Mouse (Mus musculus): Measurements from ENCODE around the gene Dctn1. TPM values are rescaled to one million over a fixed set of nuclear protein-coding genes. Genes with fewer than 3 reads are reported as not detected.

Dctn1 gene
- polyA plus RNA-seq (2012; rRNA removed): 142 and 229 TPM in 2 replicates

DNA sequence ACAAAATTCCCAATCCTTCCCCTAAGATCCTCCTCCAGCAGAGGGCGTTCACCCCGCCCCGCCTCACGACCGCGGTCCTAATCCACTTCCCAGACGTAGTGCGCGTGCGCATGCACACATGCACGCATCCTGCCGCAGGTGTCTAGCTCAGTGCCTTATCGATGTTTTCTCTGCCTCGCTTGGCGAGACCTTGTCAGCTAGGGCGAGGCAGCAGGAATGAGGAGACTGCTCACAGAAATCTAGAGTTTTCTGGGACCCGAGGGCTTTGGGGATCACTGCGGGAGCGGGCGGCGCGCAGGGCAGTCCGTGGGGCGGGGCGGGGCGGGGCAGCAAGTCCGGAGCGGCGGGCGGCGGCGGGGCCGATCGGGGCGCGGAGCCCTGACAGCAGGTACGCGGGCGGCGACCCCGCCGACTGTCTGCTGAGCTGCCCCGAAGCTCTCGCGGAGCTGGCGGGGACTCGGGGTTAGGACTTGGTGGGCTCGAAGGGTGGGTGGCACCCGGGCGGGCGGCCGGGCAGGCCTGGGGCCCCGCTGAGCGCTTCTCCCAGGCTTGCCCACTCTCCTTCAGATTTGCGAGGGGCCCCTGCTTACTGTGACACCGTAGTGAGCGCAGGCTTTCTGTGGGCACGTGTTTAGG lies at the start of gene Dctn1:
Dctn1 (plus strand) TSS at position 314 of the 636 bp plus-strand sequence.

GRCm38 (mm10) chr6:83120930-83121862 lies 44.5 kb upstream of the Dctn1 start, which contains the start of gene Wbp1:
Gene Wbp1, minus strand, starts transcription at chr6:83121559.

GRCm38 (mm10) chr6:83125331-83125730 lies 40.4 kb upstream of the Dctn1 start, which contains the start of gene Ino80b:
Gene Ino80b, minus strand, starts transcription at chr6:83125431.

DNA sequence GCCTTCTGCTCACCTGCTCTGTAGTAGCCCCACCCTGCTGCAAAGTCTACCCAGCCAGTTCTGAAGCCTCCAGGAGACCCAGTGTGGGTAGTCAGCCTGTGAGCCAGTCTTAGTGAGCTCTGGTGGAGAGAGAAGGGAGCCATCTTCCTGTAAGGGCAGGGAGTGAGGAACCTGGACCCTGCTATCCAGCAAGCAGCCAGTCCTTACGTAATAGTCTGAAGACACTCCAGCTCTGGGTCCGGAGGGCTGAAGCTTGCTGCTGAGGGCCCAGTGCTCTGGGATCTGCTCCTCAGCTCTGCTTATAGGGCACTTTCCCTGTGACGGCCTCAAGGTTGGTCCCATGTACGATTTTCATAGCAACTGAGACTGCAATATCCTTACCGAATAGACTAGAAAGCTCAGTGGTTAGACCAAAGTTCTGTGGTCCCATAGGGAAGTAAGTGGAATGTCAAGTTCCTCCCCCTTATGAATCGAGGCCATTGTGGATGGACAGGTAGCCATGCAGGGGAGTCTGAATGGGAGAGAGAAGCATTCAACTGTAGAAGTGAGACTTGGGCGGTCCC lies 30.7 kb upstream of the Dctn1 start, which contains the start of gene Rtkn:
Rtkn (plus strand) TSS at position 513 of the 563 bp plus-strand sequence.

DNA sequence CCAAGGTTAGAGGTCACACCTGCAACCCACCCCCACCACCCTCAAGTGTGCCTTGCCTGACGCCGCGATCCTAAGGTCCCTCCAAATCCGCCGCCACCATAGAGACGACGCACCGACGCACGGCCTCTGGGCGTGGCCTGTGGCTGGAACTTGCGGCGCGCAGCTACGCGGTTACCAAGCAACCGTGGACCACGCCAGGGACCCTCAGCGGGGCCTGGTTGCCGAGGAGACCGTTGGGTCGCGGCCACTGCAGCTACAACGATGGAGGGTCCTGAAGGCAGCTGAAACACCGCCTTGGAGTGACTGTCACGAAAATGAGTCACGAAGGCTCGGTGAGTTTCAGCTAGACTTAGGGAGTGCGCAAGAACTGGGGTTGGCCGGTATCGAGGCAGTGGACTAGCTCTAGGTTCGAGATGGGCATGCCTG lies 9.4 kb upstream of the Dctn1 start, which contains the start of the genes Wdr54 and 1700003E16Rik:
Wdr54 (minus strand) TSS at position 139 of the 426 bp plus-strand sequence.
1700003E16Rik (plus strand) TSS at position 146 of the 426 bp plus-strand sequence.

DNA sequence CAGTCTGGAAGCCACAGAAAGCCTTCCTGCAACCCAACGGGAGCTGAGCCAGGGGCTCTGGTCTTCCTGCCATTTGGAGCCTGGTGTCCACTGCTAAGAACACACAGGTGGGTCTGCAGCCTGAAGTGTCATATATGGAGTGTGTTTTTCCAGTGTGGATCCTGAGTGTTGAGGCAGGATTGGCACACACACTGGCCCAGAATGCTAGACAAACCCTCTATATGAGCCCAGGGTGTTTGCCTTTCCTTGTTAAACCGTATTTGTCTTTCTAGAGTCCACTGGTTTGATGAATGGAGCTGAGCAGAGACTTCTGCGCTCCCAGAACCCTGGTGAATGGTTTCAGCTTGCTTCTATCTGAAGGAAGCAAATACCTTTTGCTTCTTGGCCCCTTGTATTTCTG lies 54.1 kb downstream of the Dctn1 start, which contains the start of gene Slc4a5:
Slc4a5 (plus strand) TSS at position 15 of the 400 bp plus-strand sequence.

Other genes with a start within 250 kb of the Dctn1 start
- gene Sema4f, start 226.2 kb upstream of the Dctn1 start, polyA plus RNA-seq (2012; rRNA removed): 4.6 and 5.0 TPM in 2 replicates
- gene M1ap, start 219.0 kb upstream of the Dctn1 start, polyA plus RNA-seq (2012; rRNA removed): 0.31 and 1.7 TPM in 2 replicates
- 7.7 and 8.2 TPM in 2 replicates for gene Dok1, start 132.4 kb upstream of the Dctn1 start, polyA plus RNA-seq (2012; rRNA removed)
- 10.1 and 15.8 TPM in 2 replicates for gene Loxl3, start 131.7 kb upstream of the Dctn1 start, polyA plus RNA-seq (2012; rRNA removed)
- 209 and 289 TPM in 2 replicates for gene Aup1, start 111.4 kb upstream of the Dctn1 start, polyA plus RNA-seq (2012; rRNA removed)
- gene Htra2, start 110.6 kb upstream of the Dctn1 start, polyA plus RNA-seq (2012; rRNA removed): 70.4 and 80.9 TPM in 2 replicates
- 2.0 and 3.3 TPM in 2 replicates for gene Dqx1, start 108.1 kb upstream of the Dctn1 start, polyA plus RNA-seq (2012; rRNA removed)
- gene Tlx2, start 95.6 kb upstream of the Dctn1 start, polyA plus RNA-seq (2012; rRNA removed): 4.1 and 7.5 TPM in 2 replicates
- 42.4 and 49.1 TPM in 2 replicates for gene Pcgf1, start 88.1 kb upstream of the Dctn1 start, polyA plus RNA-seq (2012; rRNA removed)
- gene Lbx2, start 79.6 kb upstream of the Dctn1 start, polyA plus RNA-seq (2012; rRNA removed): 0.59 and 1.2 TPM in 2 replicates
- gene Ccdc142, start 64.3 kb upstream of the Dctn1 start, polyA plus RNA-seq (2012; rRNA removed): 4.1 and 5.1 TPM in 2 replicates
- gene Gm42688, start 64.3 kb upstream of the Dctn1 start, polyA plus RNA-seq (2012; rRNA removed): 4.2 and 4.9 TPM in 2 replicates
- 111 and 115 TPM in 2 replicates for gene Mrpl53, start 56.9 kb upstream of the Dctn1 start, polyA plus RNA-seq (2012; rRNA removed)
- gene Mogs, start 50.4 kb upstream of the Dctn1 start, polyA plus RNA-seq (2012; rRNA removed): 47.3 and 47.7 TPM in 2 replicates
- 201 and 275 TPM in 2 replicates for gene Wbp1, start 44.4 kb upstream of the Dctn1 start, polyA plus RNA-seq (2012; rRNA removed)
- 37.2 and 53.1 TPM in 2 replicates for gene Ino80b, start 40.5 kb upstream of the Dctn1 start, polyA plus RNA-seq (2012; rRNA removed)
- 72.3 and 77.8 TPM in 2 replicates for gene Rtkn, start 30.5 kb upstream of the Dctn1 start, polyA plus RNA-seq (2012; rRNA removed)
- gene Wdr54, start 9.5 kb upstream of the Dctn1 start, polyA plus RNA-seq (2012; rRNA removed): 13.5 and 17.0 TPM in 2 replicates
- gene 1700003E16Rik, start 9.5 kb upstream of the Dctn1 start, polyA plus RNA-seq (2012; rRNA removed): 0.57 and 0.73 TPM in 2 replicates
- 1.4 and 1.6 TPM in 2 replicates for gene Slc4a5, start 53.9 kb downstream of the Dctn1 start, polyA plus RNA-seq (2012; rRNA removed)
- 29.9 and 33.6 TPM in 2 replicates for gene Mthfd2, start 160.0 kb downstream of the Dctn1 start, polyA plus RNA-seq (2012; rRNA removed)
- gene Mob1a, start 160.1 kb downstream of the Dctn1 start, polyA plus RNA-seq (2012; rRNA removed): 35.4 and 54.1 TPM in 2 replicates
- gene Bola3, start 183.2 kb downstream of the Dctn1 start, polyA plus RNA-seq (2012; rRNA removed): 48.7 and 77.4 TPM in 2 replicates

Data from central nervous system, embryonic 11.5 days (tissue).